Mouse (Mus musculus): ENCODE results near the gene Ppp1r14a. TPM values are rescaled to one million over a fixed set of nuclear protein-coding genes. Genes with fewer than 3 reads are reported as not detected.

Gene Ppp1r14a
- total and polyA plus RNA-seq, 3 experiments: 0.23 TPM; not detected in 2

DNA sequence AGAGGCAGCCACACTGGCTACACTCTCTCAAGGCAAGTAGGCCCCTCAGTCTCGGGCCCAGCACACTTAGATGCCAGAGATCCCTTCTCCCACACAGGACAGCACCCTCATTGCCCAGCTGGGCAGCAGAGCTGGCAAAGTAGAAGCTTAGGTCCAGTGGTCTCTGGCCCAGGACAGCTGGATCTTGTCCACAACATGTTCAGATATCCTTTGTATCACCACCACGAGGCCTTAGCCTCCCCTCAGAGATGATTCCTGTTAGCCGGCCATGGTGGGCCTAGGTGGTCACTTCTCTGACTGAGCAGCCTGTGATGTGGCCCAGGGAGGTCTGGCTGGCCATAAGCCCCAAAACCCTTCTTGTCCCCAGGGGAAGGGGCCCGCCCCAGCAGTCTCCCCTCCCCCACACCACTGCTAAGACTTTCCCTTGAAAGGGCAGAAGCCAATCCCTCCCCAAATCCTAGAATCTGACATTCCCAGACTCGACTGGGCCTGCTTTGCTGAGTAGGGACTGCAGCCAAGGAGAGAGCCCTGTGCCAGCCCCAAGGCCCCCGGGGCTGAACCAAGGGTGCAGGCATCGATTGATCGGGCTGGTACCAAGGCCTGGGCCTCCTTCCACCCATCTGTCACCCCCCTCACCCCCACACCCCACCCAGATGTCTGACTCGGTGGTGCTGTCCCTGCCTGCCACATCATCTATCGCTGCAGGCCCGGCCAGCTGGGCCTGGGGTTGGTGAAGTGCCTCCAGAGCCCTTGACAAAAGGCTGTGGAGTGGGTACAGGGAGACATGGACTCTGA lies 1.8 kb downstream of the Ppp1r14a start:
- H3K9me3 ChIP-seq (replicated peaks): no peaks in the 10 kb centered on the region
- no peak for ATAC-seq (ENCODE audit: extremely low read depth, insufficient number of reproducible peaks, low FRiP score, poor library complexity, severe bottlenecking)
- no peak for DNase-seq (ENCODE audit: low spot score)
- peaks cover 45% of the 10 kb centered on the region for H3K27me3 ChIP-seq (ENCODE audit: insufficient read depth, low read length)
- TF ChIP-seq TAL1 (conservative IDR thresholded peaks at IDR 0.05; ENCODE audit: low read depth, low read length) (no peak), GATA1 (IDR thresholded peaks at IDR 0.05; ENCODE audit: borderline replicate concordance, low read length) (no peak), GATA2 (IDR thresholded peaks at IDR 0.05; ENCODE audit: borderline replicate concordance, low read depth, low read length) (no peak)
- H3K4me1 ChIP-seq (ENCODE audit: insufficient read depth, low read depth, low read length): peaks cover 41% of the 10 kb centered on the region
- no peaks in the 10 kb centered on the region for H3K36me3 ChIP-seq (replicated peaks)
- no peak overlapping the region for H3K4me3 ChIP-seq (ENCODE audit: low read depth, low read length)

DNA sequence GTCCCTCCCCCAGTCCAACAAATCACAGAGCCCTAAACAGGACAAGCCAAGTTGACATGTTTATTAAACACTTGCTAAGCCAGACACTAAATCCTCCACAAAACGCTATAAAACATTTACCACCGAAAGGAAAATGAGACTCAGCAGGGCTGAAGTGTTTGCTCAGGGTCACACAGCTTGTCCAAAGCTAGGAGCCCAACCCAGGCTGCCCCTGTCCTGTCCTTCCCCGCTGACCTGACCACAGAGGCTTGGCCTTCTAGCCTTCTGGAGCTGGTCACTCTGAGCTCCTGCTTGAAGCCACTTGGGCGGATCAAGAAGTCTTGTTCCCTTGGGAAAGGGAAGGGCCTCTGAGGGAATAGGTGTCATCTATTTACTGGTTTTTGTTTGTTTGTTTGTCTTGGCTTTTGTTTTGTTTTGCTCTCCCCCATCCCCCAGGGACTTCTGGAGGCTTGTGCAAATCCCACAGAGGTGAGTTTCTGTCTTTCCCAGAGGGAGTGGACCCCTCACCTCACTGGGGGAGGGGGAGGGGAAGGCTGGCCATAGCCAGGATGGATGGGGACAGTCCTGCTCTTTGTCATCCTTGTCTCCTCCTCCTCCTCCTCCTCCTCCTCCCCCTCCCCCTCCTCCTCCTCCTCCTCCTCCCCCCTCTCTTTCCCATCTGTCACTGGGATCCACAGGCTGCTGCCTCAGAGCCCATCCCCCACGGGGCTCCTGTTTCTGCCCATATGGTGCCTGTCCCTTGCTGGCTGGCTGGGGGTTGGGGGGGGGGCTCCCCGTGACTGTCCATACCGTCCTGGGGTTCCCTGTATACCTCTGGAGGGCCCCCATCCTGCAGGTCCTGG lies 2.7 kb downstream of the Ppp1r14a start:
- Histone ChIP-seq H3K4me1 (ENCODE audit: insufficient read depth, low read depth, low read length) (peaks cover 43% of the 10 kb centered on the region), H3K36me3 (replicated peaks) (no peaks in the 10 kb centered on the region), H3K9me3 (replicated peaks) (no peaks in the 10 kb centered on the region), H3K4me3 (ENCODE audit: low read depth, low read length) (no peak overlapping the region), H3K27me3 (ENCODE audit: insufficient read depth, low read length) (peaks cover 50% of the 10 kb centered on the region)
- no peak for ATAC-seq (ENCODE audit: extremely low read depth, insufficient number of reproducible peaks, low FRiP score, poor library complexity, severe bottlenecking)
- no peak for TF ChIP-seq GATA2 (IDR thresholded peaks at IDR 0.05; ENCODE audit: borderline replicate concordance, low read depth, low read length)
- no peak for TF ChIP-seq CTCF (IDR thresholded peaks at IDR 0.05; ENCODE audit: low read depth, low read length)
- no peak for TF ChIP-seq TAL1 (conservative IDR thresholded peaks at IDR 0.05; ENCODE audit: low read depth, low read length)
- TF ChIP-seq GATA1 (IDR thresholded peaks at IDR 0.05; ENCODE audit: borderline replicate concordance, low read length): no peak
- TF ChIP-seq POLR2AphosphoS5 (IDR thresholded peaks at IDR 0.05; ENCODE audit: insufficient replicate concordance, low read depth, low read length): no peak
- DNase-seq (ENCODE audit: low spot score): no peak

DNA sequence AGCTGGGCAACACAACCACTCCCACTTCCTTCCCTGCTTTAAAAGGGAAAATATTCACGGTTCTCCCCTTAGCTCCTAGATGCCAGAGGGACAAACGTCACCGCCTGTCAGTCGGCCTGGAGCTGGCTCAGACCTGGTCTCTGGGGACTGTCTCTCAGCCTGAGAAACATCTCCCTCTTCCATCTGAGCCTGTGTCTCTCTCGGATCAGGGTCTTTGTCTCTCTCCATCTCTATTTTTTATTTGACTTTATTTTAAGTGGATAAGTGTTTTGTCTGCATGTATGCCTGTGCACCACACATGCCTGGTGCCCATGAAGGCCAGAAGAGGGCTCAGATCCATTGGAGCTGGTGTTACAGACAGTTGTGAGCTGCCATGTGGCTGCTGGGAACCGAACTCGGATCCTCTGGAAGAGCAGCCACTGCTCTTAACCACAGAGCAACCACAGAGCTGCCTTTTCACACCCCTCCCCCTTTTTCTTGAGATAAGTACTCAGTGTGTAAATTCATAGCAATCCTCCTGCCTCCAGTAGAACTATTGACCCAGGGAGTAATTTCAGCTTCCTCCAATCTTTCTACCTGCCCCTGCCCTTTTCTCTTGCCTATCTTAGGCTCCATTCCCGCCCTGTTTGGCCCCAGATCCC lies 3.5 kb downstream of the Ppp1r14a start:
- Histone ChIP-seq H3K9me3 (replicated peaks) (no peaks in the 10 kb centered on the region), H3K4me1 (ENCODE audit: insufficient read depth, low read depth, low read length) (peaks cover 39% of the 10 kb centered on the region), H3K36me3 (replicated peaks) (no peaks in the 10 kb centered on the region), H3K4me3 (ENCODE audit: low read depth, low read length) (no peak overlapping the region), H3K27me3 (ENCODE audit: insufficient read depth, low read length) (peaks cover 43% of the 10 kb centered on the region)
- no peak for DNase-seq (ENCODE audit: low spot score)
- no peak for ATAC-seq (ENCODE audit: extremely low read depth, insufficient number of reproducible peaks, low FRiP score, poor library complexity, severe bottlenecking)
- no peak for TF ChIP-seq TAL1 (conservative IDR thresholded peaks at IDR 0.05; ENCODE audit: low read depth, low read length)
- TF ChIP-seq CTCF (IDR thresholded peaks at IDR 0.05; ENCODE audit: low read depth, low read length): no peak
- TF ChIP-seq GATA1 (IDR thresholded peaks at IDR 0.05; ENCODE audit: borderline replicate concordance, low read length): no peak
- TF ChIP-seq POLR2AphosphoS5 (IDR thresholded peaks at IDR 0.05; ENCODE audit: insufficient replicate concordance, low read depth, low read length): no peak
- TF ChIP-seq GATA2 (IDR thresholded peaks at IDR 0.05; ENCODE audit: borderline replicate concordance, low read depth, low read length): no peak

DNA sequence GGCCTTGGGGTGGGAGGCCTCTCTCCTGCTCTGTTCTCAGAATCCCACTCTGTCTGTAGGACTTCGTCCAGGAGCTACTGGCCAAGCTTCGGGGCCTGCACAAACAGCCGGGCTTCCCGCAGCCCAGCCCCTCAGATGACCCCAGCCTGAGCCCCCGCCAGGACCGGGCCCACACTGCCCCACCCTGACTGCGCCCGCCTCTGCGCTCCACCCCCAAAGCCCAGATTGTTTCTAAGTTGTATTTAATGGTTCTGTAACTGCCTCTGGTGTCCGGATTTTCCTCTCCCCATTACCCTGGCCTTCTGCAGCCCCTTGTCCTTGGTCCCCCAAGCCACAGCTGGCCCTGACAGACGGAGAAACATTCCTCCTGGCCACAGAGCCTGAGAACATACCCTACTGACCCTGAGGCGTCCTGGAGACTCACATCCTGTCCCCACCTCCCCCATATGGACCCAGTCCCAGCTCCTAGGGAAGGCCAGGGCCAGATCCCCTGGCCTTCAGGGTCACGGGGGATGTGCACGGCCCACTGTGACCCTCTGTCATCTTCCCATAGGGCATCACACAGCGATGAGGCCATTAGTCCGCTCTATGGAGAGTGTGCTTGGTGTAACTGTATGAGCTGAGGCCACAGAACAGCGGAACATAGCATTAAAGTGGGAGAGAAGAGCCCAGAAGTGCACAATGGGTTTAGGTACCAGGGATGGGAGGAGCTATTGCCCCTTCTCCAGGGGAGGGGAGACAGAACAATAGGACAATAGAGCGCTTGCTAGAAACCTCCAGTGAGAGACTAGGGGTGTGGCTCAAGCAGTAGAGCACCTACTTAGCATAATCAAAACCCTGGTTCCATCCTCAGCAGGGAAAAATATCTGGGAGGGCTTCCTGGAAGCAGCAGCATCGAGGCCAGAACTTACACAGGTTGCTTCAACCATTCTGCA lies 4.3 kb downstream of the Ppp1r14a start:
- Histone ChIP-seq H3K36me3 (replicated peaks) (no peaks in the 10 kb centered on the region), H3K9me3 (replicated peaks) (no peaks in the 10 kb centered on the region), H3K4me3 (ENCODE audit: low read depth, low read length) (no peak overlapping the region), H3K4me1 (ENCODE audit: insufficient read depth, low read depth, low read length) (peaks cover 38% of the 10 kb centered on the region), H3K27me3 (ENCODE audit: insufficient read depth, low read length) (peaks cover 40% of the 10 kb centered on the region)
- no peak for DNase-seq (ENCODE audit: low spot score)
- TF ChIP-seq GATA2 (IDR thresholded peaks at IDR 0.05; ENCODE audit: borderline replicate concordance, low read depth, low read length): no peak
- TF ChIP-seq GATA1 (IDR thresholded peaks at IDR 0.05; ENCODE audit: borderline replicate concordance, low read length): no peak
- TF ChIP-seq POLR2AphosphoS5 (IDR thresholded peaks at IDR 0.05; ENCODE audit: insufficient replicate concordance, low read depth, low read length): no peak
- TF ChIP-seq CTCF (IDR thresholded peaks at IDR 0.05; ENCODE audit: low read depth, low read length): no peak
- no peak for TF ChIP-seq TAL1 (conservative IDR thresholded peaks at IDR 0.05; ENCODE audit: low read depth, low read length)
- ATAC-seq (ENCODE audit: extremely low read depth, insufficient number of reproducible peaks, low FRiP score, poor library complexity, severe bottlenecking): no peak

DNA sequence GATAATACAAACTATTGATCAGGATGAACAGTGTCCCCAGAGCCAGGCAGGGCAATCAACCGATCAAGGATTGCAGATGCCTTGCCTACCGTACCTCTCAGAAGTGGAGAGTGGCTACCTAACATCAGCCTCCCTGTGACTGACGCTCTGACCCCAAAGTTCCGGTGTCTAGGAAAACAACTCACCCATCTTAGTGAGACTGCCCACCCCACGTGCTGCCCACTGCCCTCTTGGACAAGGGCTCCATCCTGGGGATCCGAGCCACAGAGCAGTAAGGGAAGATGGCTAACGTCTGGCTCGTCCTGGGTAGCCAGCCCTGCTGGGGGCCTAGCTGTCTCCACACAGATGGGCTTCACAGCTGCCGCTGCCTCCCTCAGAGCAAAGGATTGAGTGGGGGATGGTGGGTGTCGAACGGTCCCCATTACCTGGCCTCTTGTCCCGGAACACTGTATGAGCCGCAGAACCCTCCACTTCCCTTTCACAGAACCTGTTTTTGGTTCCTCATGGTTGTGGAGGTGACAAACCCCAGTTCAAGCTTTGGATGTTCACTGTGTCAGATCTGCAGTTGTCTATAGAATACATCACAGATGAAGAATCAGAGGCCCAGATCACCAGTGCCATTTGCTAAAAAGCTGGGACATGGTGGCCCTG lies 5.1 kb downstream of the Ppp1r14a start:
- Histone ChIP-seq H3K27me3 (ENCODE audit: insufficient read depth, low read length) (peaks cover 42% of the 10 kb centered on the region), H3K4me1 (ENCODE audit: insufficient read depth, low read depth, low read length) (peaks cover 30% of the 10 kb centered on the region), H3K9me3 (replicated peaks) (no peaks in the 10 kb centered on the region), H3K36me3 (replicated peaks) (no peaks in the 10 kb centered on the region), H3K4me3 (ENCODE audit: low read depth, low read length) (no peak overlapping the region)
- no peak for TF ChIP-seq TAL1 (conservative IDR thresholded peaks at IDR 0.05; ENCODE audit: low read depth, low read length)
- TF ChIP-seq POLR2AphosphoS5 (IDR thresholded peaks at IDR 0.05; ENCODE audit: insufficient replicate concordance, low read depth, low read length): no peak
- TF ChIP-seq GATA1 (IDR thresholded peaks at IDR 0.05; ENCODE audit: borderline replicate concordance, low read length): no peak
- no peak for TF ChIP-seq CTCF (IDR thresholded peaks at IDR 0.05; ENCODE audit: low read depth, low read length)
- TF ChIP-seq GATA2 (IDR thresholded peaks at IDR 0.05; ENCODE audit: borderline replicate concordance, low read depth, low read length): no peak
- ATAC-seq (ENCODE audit: extremely low read depth, insufficient number of reproducible peaks, low FRiP score, poor library complexity, severe bottlenecking) (no peak), DNase-seq (ENCODE audit: low spot score) (no peak)
